8 mouse cellular contexts compared by ENCODE assay signal in genomic region chr9:94378835-94379234, GRCm38 (mm10).
A peak's percentile ranks its signal among the peaks of the same experiment; 100 is the strongest.
DNase-seq lines count a peak whose midpoint lies in the region; ATAC-seq and TF ChIP-seq lines count a peak whose summit lies in the region.

No protein-coding gene starts in this region.

- no peaks in the 10 kb centered on the region for H3K36me3 ChIP-seq in kidney, adult 2 months (ENCODE audit: control insufficient read depth, insufficient read depth, low read length)
- H3K36me3 ChIP-seq in hindbrain, embryonic 16.5 days (ENCODE audit: control insufficient read depth, insufficient read depth, low read length): no peaks in the 10 kb centered on the region
- H3K36me3 ChIP-seq in midbrain, embryonic 15.5 days (replicated peaks): no peaks in the 10 kb centered on the region

- ATAC-seq in hindbrain, embryonic 16.5 days: peak; percentile 62
- peak; percentile 63; the same call in 1 of the 2 replicates for ATAC-seq in midbrain, embryonic 15.5 days (replicated peaks)

- no peak for TF ChIP-seq CTCF in kidney, adult 2 months (conservative IDR thresholded peaks at IDR 0.05; ENCODE audit: insufficient read depth, insufficient read length, low read depth, low read length)

- no peaks in the 10 kb centered on the region for H3K9me3 ChIP-seq in hindbrain, embryonic 16.5 days (ENCODE audit: control insufficient read depth, low read length)
- H3K9me3 ChIP-seq in midbrain, embryonic 15.5 days: no peaks in the 10 kb centered on the region

- TF ChIP-seq POLR2A in kidney, adult 2 months (IDR thresholded peaks at IDR 0.05; ENCODE audit: low read depth, low read length): no peak

- H3K4me1 ChIP-seq in kidney, adult 2 months (ENCODE audit: control insufficient read depth, insufficient read depth, low read length): no peaks in the 10 kb centered on the region
- H3K4me1 ChIP-seq in hindbrain, embryonic 16.5 days (ENCODE audit: control insufficient read depth, insufficient read depth, low read depth, low read length): no peaks in the 10 kb centered on the region; the same call in 1 of the 2 replicates
- H3K4me1 ChIP-seq in midbrain, embryonic 15.5 days: peaks cover 7% of the 10 kb centered on the region

- peak; percentile 13 for DNase-seq in kidney, adult 2 months
- no peak for DNase-seq in kidney, adult 9 months
- peak; percentile 37 to 57 for DNase-seq in cerebellum, postnatal 36 days
- no peak for DNase-seq in thymus, postnatal 36 days
- no peak for DNase-seq in adrenal gland, adult 18-20 months (ENCODE audit: low spot score in 2 of 2)
- no peak for DNase-seq in gastrocnemius, adult 8-10 months (ENCODE audit: low spot score in 2 of 2)

- H3K9ac ChIP-seq in hindbrain, embryonic 16.5 days (ENCODE audit: low read depth, low read length): no peak overlapping the region
- H3K9ac ChIP-seq in midbrain, embryonic 15.5 days: no peak overlapping the region

- H3K27ac ChIP-seq in kidney, adult 2 months (ENCODE audit: insufficient read depth, low read depth, low read length): no peak overlapping the region
- 0 out of 2 replicates have a peak overlapping the region, but pooled peaks have one; percentile 0 for H3K27ac ChIP-seq in hindbrain, embryonic 16.5 days (ENCODE audit: low read depth, low read length)
- H3K27ac ChIP-seq in midbrain, embryonic 15.5 days: no peak overlapping the region

- H3K27me3 ChIP-seq in kidney, adult 2 months (replicated peaks; ENCODE audit: control insufficient read depth, insufficient read depth, low read length): no peaks in the 10 kb centered on the region
- H3K27me3 ChIP-seq in hindbrain, embryonic 16.5 days (replicated peaks; ENCODE audit: control insufficient read depth, insufficient read depth, low read length): no peaks in the 10 kb centered on the region
- H3K27me3 ChIP-seq in midbrain, embryonic 15.5 days (replicated peaks): no peaks in the 10 kb centered on the region

- no peak overlapping the region for H3K4me2 ChIP-seq in hindbrain, embryonic 16.5 days (ENCODE audit: low read length)
- no peak overlapping the region for H3K4me2 ChIP-seq in midbrain, embryonic 15.5 days

- no peak overlapping the region for H3K4me3 ChIP-seq in kidney, adult 2 months (ENCODE audit: insufficient read depth, low read depth, low read length)
- no peak overlapping the region for H3K4me3 ChIP-seq in hindbrain, embryonic 16.5 days (ENCODE audit: low read length)
- no peak overlapping the region for H3K4me3 ChIP-seq in midbrain, embryonic 15.5 days

- WGBS in kidney, adult 2 months: 56% methylated on average over 5 of the region's 5 CpGs
- WGBS in hindbrain, embryonic 16.5 days: 29% methylated on average over 5 of the region's 5 CpGs
- 18% methylated on average over 5 of the region's 5 CpGs for WGBS in midbrain, embryonic 15.5 days

Comparison
In these comparisons a context has a peak if more than half of its experiments do, and no peak if none do; other contexts are left out.
1. DNase-seq: peak in kidney, adult 2 months (single experiment) and cerebellum, postnatal 36 days (2 of 2); none in kidney, adult 9 months (single experiment), thymus, postnatal 36 days (0 of 2), adrenal gland, adult 18-20 months (0 of 2) and gastrocnemius, adult 8-10 months (0 of 2).